Mouse (Mus musculus) adrenal gland, adult 18-20 months (tissue): ENCODE results near the gene Slc7a6os. TPM values are rescaled to one million over a fixed set of nuclear protein-coding genes. Genes with fewer than 3 reads are reported as not detected.
"Not testable (repeated sequence)": the region's sequence is repeated elsewhere in the genome, so short reads cannot be mapped to it uniquely, and the experiment has no call there.

Source experiments
- DNase-seq, 2 experiments: peaks; one replicate each; pipeline ENCODE4 v3.0.0; 2021 to 2022; ENCODE audit warnings: low spot score in 2 of 2
- long read RNA-seq, 2 experiments: library from polyadenylated mRNA; stranded (forward); transcript quantifications; one replicate each; pipeline ENCODE4 v2.0.0; 2021
- total RNA-seq, 2 experiments: library from RNA; stranded (reverse); gene quantifications; 1 replicate in 1 of 2; 2 replicates in 1 of 2; pipeline ENCODE4 v1.2.3; 2021

Gene Slc7a6os
- 10 to 100 TPM; 24.1 to 25.4 TPM for total RNA-seq
- long read RNA-seq, experiment 1, partial matches to known transcripts: 1 of 4 reads
- long read RNA-seq, experiment 1, other reads (novel, unspliced or antisense): 1 of 4 reads
- long read RNA-seq, experiment 2, partial matches to known transcripts: 0 of 6 reads
- long read RNA-seq, experiment 2, other reads (novel, unspliced or antisense): 2 of 6 reads

- DNase-seq: peak; percentile 97
Observed at GRCm38 (mm10) chr8:106210821-106211345, at the start of gene Slc7a6os, which contains the start of gene Prmt7. TSS of gene Slc7a6os (minus strand) at chr8:106210935. TSS of gene Prmt7 (plus strand) at chr8:106210936.

GRCm38 (mm10) chr8:106259579-106260255 is 49.0 kb upstream of the Slc7a6os start:
- DNase-seq: no peak

- no peak for DNase-seq
Observed at GRCm38 (mm10) chr8:106258169-106258568, 47.4 kb upstream of the Slc7a6os start.

GRCm38 (mm10) chr8:106250186-106250585 is 39.5 kb upstream of the Slc7a6os start:
- no peak for DNase-seq

GRCm38 (mm10) chr8:106237106-106237505 is 26.4 kb upstream of the Slc7a6os start:
- no peak for DNase-seq

GRCm38 (mm10) chr8:106234567-106235261 is 24.0 kb upstream of the Slc7a6os start:
- DNase-seq: no peak

- no peak for DNase-seq
Observed at GRCm38 (mm10) chr8:106232751-106233150, 22.0 kb upstream of the Slc7a6os start.

- DNase-seq: no peak
Observed at GRCm38 (mm10) chr8:106231536-106231935, 20.8 kb upstream of the Slc7a6os start.

- peak; percentile 46 to 58 for DNase-seq
Observed at GRCm38 (mm10) chr8:106226589-106226988, 15.9 kb upstream of the Slc7a6os start.

GRCm38 (mm10) chr8:106219620-106220019 is 8.9 kb upstream of the Slc7a6os start:
- DNase-seq: no peak

- DNase-seq: no peak
Observed at GRCm38 (mm10) chr8:106213959-106214358, 3.2 kb upstream of the Slc7a6os start.

GRCm38 (mm10) chr8:106211421-106211820 is 686 bp upstream of the Slc7a6os start:
- DNase-seq: no peak

GRCm38 (mm10) chr8:106210035-106210731 is 552 bp downstream of the Slc7a6os start:
- no peak for DNase-seq

- not testable (repeated sequence) for DNase-seq
Observed at GRCm38 (mm10) chr8:106199596-106199995, 11.1 kb downstream of the Slc7a6os start.

GRCm38 (mm10) chr8:106198741-106199140 is 12.0 kb downstream of the Slc7a6os start:
- peak in 1 of 2 experiments; percentile 42 for DNase-seq

GRCm38 (mm10) chr8:106194062-106194461 is 16.7 kb downstream of the Slc7a6os start:
- DNase-seq: no peak

- no peak for DNase-seq
Observed at GRCm38 (mm10) chr8:106193162-106193561, 17.6 kb downstream of the Slc7a6os start.

- no peak for DNase-seq
Observed at GRCm38 (mm10) chr8:106191639-106192038, 19.1 kb downstream of the Slc7a6os start.

- no peak for DNase-seq
Observed at GRCm38 (mm10) chr8:106189162-106189561, 21.6 kb downstream of the Slc7a6os start.

- no peak for DNase-seq
Observed at GRCm38 (mm10) chr8:106186394-106186793, 24.3 kb downstream of the Slc7a6os start.

GRCm38 (mm10) chr8:106185628-106186270 is 25.0 kb downstream of the Slc7a6os start:
- DNase-seq: no peak
